Mouse (Mus musculus) lung, postnatal 0 days (tissue): ENCODE results near the gene Sh3bgrl3.

Experiments
- CTCF ChIP-seq: IDR thresholded peaks from 2 replicates; pipeline ENCODE4 v1.5.1; 2016; ENCODE audit warnings: antibody characterized with exemption, mild to moderate bottlenecking
- EP300 ChIP-seq: IDR thresholded peaks from 2 replicates; pipeline ENCODE4 v1.6.1; 2016; ENCODE audit warnings: antibody characterized with exemption, mild to moderate bottlenecking, control low read depth

DNA sequence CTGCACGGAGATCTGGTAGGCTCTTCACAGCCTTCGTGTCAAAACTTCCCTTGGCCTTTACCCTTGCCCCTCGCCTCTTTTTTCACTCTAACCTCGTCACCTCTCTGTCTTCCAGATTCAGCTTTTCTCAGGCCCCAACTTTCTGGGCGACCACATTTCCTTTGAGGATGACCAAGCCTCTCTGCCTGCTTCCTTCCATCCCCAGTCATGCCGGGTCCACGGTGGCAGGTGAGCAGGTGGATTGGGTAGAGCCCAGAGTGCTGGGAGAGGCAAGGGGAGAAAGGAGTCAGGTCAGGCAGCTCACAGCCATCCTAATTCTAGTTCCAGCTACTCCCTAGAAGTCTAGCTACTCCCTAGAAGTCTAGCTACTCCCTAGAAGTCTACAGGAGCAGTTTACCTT, 46.1 kb downstream of the Sh3bgrl3 start:
- TF ChIP-seq EP300 (no peak), CTCF (no peak)
